Mouse (Mus musculus) MEL-GATA-1-ER (cell line): ENCODE measurements around the gene D430041D05Rik.
"Not testable (repeated sequence)": the region's sequence is repeated elsewhere in the genome, so short reads cannot be mapped to it uniquely, and the experiment has no call there.

Source experiments
- DNase-seq: peaks from one replicate; pipeline ENCODE4 v3.0.0-alpha.2; 2012; ENCODE audit warnings: low read depth; ENCODE audit errors: extremely low read depth

D430041D05Rik gene

DNA sequence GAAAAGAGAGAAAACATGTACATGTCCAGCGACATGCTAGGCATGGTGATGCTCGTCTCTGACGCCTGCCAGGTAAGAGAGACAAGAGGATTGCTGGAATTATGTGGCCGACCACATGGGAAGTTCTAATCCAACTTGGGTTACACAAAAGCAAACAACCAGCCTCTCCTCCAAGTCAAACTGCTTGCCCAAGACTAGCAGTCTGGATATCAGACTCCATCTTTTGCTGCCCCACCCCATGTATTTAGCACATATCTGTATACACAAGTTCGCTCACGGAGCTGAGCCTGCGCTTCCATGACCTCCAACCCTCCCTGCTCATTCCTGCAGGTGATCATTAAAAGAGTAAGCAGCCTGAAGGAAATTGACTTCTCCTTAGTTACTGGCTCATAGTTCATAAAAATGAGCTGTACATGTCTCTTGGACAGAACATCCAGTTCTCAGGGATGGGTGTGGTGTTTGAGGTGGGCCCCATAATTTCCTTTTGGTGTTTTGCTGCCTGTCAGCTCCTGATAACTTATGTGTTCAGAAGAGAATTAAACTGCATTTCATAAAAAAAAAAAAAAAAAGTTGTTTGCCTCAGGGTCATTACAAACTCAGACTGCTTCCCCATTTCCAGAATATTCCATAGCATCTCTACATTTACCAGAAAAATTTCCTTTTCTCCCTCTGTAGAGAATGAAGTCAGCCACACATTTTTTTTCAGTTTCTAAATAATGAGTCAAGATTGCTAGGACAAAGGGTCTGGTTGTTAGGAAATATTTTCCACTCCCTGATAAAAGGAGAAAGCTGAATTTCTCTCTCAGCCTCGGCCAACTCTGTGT, 288.9 kb downstream of the D430041D05Rik start:
- DNase-seq: peak; percentile 84

DNA sequence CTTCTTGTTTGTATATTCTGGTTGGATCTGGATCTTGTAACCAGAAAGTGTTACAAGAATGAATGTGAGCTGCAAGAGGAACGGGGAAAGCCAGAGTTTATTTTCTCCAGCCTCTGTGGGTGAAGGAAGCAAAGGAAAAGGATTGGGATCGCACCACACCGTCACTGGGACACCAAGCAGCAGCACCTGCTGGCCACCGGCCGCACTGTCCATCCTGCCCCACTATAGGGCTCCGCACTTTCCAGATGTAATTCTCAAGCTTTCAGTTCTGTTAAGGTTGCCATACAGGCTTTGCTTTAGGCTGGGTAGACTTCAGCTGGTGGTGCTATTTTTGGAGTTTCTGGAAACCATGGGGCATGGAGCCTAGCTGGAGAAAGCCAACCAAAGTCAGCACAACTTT, 290.5 kb downstream of the D430041D05Rik start:
- no peak for DNase-seq

DNA sequence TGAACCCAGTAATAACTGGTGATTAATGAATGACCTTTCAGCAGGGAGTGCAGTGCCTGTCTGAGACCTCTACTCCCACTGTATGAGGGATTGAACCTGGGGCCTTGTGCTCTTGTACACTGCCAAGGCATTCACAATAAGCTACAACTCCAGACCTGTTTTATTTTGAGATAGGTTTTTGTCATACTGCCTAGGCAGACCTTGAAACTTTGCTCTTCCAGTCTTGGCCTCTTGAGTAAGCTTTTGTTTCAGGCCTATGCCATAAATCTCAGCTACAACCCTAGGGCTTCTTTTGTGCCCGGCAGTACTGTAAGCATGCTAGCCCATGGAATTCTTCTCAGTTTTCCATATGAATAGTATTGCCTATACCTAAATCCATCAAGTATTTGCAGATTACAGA, 291.7 kb downstream of the D430041D05Rik start:
- DNase-seq: no peak

DNA sequence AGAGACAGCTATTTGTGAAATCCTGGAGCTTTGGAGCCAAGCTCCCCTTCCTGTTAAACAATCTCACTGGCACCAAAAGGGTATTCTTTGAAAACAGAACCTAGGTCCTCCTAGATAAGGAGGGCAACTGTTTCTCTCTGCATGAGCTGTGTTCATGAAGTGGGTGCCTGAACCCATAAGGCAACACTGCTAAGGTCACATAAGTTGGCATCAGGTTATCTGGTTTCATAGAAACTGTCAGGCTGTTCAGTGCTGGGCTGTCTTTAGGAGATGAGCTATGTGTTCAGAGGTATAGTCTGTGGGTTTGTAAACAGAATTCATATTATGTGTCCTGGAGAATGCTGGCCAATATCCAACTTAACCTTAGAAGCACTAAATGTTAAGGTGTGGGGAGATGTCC, 293.6 kb downstream of the D430041D05Rik start:
- DNase-seq: not testable (repeated sequence)

DNA sequence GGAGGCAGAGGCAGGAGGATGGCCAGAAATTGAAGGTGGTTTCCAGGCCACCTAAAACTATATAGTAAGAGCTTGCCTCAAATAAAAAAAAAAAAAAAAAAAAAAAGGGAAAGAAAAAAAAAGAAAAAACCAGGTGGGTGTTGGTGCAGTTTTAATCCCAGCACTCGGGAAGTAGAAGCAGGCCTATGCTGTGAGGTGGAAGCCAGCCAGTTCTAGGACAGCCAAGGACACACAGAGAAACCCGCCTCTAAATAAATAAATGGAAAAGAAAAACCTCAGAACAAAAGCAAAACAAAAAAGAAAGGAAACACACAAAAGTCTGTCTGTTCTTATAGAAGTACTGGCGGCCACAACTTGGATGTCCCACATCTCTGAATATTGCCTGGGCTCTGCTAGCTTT, 295.9 kb downstream of the D430041D05Rik start:
- DNase-seq: no peak

DNA sequence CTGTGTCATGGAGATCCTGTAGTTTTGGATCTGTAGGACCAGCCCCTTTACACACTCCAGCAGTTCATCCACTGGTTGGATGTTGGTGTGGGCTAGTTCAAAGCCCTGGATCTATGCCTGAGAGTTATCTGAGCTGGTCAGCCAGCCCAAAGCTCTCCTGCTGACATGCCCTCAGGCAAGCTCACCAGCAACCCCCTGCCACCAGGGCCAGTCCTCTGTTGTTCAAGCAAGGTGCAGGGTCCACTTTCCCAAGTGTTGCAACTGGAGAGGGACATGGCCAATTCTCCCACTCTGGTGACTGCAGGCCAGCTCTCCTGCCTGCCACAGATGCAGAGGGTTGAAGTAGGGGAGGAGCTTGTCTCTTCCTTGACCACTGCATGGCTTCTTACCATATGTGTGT, 297.2 kb downstream of the D430041D05Rik start:
- DNase-seq: not testable (repeated sequence)

DNA sequence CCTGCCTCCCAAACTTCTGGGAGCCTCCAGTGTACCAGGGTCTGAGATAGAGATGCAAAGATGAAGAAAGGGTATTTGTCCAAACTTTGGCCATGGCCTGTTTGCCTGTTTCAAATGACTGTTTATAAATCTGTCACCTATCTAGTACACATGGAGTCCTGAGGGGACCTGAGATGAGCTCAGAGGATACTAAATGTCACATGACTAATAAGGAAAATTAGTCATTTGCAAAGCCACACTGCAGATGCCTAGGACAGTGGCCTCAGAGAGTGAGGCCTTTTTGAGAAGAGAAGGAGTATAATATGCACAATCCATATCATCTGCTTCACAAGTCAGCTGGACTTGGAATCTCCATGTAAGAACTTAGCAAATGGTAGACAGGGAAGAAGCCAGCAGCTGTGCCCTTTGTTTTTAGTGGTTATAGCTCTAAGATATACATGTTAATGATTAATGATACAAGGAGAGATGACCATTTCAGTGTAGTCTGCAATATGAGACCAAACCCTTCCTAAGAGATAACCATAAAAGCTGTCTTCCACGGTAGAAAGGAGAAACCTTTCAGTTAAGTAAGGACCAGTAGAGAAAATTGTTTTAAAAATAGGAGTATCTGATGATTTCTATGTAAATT, 299.5 kb downstream of the D430041D05Rik start:
- not testable (repeated sequence) for DNase-seq

DNA sequence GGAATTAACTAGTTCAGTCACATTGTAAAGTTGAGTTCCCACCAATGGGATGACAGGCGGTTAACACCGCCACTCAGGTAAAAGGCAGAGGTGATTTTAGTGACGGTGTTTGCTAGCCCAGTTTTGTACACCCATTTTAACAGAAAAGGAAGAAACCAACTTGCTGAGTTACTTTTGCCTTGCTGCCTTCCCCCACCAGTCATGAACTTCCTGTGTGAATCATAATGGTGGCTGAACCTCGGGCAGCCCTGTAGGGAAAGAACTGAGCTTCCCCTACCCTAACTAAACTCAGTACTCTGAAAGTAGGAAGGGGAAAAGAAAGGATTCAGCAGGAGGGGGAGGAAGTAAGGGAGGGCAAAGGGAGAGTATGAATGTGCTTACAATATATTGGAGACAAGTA, 300.8 kb downstream of the D430041D05Rik start:
- no peak for DNase-seq

DNA sequence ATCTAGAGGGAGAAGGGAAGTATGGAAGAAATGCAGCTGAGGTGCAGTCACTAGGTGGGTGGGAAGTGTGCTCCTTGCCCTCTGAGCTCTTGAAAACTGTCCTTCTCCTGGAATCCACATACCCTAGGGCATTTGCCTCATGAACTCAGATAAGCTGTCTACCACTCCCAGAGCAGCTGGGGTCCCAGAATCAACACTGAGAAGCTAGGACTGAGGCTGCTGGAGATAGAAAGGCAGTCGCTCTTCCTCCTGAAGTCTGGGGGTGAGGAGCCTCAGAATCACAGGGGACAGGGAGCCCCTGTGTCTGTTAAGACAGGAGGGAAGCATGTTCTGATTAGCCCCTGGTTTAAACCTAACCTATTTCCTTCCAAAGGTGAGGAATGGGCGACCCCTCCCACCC, 301.3 kb downstream of the D430041D05Rik start:
- no peak for DNase-seq

DNA sequence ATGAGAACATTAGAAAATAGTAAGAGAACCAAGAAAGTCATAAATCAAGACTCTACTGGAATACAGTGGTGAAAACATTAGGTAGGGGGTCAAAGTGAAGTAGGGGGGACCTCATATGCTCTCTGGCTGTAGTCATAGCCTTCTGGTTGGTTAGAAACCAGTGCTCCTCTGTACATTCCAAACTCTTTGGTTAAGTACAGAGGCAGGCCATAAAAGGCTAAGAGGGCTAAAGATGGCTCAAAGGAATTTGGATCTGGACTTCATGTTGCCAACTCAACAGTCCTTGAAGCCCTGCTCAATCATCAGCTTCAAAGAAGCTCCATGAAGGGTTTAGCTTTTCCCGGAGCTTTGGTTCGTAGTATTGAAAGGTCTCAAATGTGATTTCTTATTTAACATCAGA, 301.8 kb downstream of the D430041D05Rik start:
- not testable (repeated sequence) for DNase-seq

DNA sequence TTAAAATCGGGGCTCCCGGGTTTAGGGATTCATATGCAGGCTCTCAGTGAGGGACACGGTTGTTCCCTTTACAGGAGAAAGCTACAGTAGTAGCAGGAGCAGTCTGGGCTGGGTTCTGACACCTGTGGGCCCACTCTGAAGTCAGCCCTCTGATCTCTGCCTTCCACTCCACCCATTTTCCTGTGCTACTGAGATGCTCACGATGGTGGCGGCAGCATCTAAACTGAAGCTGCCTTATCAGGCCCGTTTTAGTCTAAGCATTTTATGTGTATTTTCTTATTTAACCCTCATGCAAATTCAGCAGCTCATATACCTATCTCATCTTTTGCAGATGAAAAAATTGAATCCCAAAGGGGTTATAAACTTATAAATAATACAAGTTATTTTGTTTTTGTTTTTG, 306.0 kb downstream of the D430041D05Rik start:
- DNase-seq: no peak

DNA sequence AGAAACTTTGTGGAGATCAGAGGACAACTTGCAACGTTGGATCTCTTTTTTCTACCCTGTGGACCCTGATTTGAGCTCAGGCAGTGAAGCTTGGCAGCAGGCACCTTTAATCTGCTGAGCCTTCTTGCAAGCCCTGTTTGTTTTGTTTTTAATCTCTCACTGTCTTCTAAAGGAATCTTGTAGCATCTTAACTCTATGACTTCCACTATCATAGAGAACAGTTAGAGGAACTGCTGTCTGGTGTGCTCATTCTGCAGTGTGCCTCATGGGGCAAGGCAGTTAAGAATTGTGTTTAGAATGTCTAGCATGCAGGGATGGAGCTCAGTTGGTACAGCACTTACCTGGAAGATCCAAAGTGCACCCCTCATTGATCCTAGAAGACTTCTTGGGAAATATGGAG, 310.9 kb downstream of the D430041D05Rik start:
- DNase-seq: no peak

DNA sequence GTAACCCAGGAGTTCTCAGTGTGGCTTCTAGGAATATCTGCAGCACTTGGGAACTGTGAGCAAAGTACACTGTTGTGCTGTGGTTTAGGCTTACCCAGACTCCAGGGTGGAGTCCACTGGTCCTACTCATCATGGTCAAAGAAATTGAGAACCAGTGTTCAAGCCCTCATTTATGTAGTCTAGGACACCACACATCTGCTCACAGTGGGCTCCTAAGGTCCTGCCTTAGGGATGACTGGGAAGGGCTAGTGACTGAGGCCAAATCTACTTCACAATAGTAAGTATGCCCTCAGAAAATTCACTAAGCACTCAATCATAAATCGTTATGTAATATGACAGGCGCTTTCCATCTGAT, 311.6 kb downstream of the D430041D05Rik start:
- no peak for DNase-seq

DNA sequence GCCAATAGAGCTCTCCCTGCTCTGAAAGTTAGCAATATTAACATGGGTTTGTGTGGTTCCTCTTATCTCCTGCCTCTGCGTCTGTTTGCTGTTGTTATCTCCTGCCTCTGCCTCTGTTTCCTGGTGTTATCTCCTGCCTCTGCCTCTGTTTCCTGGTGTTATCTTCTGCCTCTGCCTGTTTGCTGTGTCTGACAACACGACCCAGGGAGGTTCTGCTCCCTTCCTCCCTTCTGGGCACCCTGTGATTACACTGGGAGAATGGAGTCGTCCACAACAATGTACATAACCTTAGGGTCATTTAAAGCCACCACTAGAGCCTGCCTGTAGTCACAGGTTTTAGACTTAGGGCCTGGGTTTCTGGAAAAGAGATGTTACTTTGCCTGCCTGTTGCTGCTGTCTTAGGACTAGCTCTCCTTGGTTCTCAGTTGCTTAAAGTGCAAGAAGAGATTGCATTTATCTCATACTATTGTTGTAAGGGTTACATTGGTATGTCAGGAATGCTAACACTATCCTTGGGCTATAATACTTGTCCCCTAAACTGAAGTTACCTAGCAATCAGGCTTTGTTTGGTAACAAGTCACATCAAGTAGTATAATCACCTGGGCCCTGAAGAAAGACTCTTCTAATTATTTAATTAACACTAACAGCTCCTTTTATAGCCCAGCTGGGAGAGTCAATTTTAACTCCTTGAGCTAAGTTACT, 312.1 kb downstream of the D430041D05Rik start:
- DNase-seq: peak; percentile 62

DNA sequence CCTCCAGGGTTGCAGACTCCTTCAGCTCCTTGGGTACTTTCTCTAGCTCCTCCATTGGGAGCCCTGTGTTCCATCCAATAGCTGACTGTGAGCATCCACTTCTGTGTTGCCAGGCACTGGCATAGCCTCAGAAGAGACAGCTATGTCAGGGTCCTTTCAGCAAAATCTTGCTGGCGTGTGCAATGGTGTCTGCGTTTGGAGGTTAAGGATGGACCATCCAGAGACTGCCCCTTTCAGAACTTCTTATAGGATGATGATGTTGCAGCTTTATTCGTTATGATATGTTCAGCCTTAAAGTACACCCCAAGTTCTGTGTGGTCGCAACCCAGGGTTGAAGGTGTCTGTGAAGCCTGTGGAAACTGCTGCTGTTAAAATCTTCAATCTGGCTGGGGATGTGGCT, 313.4 kb downstream of the D430041D05Rik start:
- DNase-seq: not testable (repeated sequence)

DNA sequence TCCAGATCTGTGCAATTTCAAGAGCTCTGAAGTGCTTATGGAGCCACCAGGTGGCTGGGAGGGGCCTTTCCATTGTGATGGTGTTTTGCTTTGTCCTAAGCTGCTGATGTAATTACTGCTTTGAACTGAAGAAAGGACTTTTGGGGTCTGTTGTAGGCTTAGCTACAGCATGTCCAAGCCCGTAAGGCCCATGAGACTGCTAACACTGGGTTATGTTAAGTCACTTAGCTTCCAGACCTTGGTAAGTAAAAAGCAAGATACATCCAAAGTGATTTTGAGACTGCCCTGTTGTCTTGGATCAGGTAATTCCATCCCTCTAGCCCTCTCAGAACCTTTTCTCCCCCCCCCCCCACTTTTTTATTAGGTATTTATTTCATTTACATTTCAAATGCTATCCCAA, 314.0 kb downstream of the D430041D05Rik start:
- DNase-seq: not testable (repeated sequence)

DNA sequence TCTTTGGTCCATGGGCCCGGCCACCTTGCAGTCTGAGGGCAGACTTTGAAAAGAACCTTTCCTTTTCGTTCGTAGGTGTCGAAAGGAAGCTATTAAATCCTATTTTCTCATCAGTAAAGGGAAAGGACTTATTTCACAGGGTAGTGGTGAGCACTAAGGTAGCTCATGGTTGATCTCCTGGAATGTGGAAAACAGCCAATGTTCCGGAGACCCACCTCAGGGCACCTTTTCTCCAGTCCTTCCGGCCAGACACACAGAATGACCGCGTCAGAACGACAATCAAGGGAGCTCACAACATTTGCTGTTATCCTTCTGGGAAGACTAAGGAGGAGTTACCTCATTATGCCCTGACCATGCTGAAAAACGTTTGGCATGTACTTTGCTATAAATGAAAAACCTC, 314.6 kb downstream of the D430041D05Rik start:
- DNase-seq: no peak

DNA sequence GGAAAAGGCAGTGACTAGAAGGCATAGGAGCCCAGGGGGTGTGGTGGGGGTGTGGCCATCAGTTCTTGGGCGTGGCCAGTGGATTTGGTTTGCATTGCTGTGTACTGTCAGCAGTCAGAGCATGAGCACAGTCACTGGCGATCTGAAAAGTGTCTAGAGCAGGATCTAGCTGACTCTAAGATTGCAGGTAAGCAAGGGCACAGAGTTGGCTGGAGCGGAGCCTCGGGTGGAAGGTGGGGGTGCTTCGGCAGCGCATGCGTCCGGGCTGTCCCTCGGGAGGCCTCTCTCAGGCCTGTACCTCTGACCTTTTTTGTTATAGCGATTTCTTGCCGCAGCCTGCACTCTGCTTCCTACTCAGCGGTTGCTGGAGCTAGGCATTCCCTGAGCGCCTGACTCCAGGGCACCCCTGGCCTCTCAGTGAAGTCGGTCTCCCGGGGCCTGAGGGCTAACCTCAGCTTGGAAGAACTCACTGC, 315.0 kb downstream of the D430041D05Rik start, which contains the start of gene Cd59a:
TSS of gene Cd59a (plus strand) at position 61 of the 473 bp plus-strand sequence.
- DNase-seq: peak; percentile 56

DNA sequence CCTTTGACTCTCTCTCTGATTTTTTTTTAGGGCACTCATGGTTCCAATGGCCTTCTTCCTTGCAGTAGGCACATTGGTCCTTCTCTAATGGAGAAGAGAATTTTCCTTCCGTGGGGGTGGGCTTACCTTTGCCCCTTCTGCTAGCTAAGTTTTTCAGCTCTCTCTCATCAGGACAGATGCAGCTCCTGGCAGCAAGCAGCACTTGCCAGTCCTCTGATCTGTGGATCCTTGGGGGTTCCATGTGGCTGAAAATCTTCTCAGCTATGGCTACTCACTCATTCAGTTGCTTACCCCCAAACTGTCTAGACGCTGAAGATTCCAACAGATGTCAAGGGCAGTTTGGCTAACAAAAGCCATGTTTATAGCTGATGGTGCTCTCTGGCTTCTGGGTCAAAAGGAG, 317.5 kb downstream of the D430041D05Rik start:
- DNase-seq: no peak
